Mouse (Mus musculus) forebrain, embryonic 12.5 days (tissue): Measurements from ENCODE around the gene Cdc42. TPM values are rescaled to one million over a fixed set of nuclear protein-coding genes. Genes with fewer than 3 reads are reported as not detected.

Experiments used
- ATAC-seq: fragments of 200-750 bp; cut with Nextera tagmentation; 2 replicates; pipeline ENCODE4 v1.8.0; 2017; ENCODE audit warnings: moderate TSS enrichment; ENCODE audit not compliant: low FRiP score
- H3K27ac ChIP-seq: fragments of 300-500 bp; sonication (generic); 2 replicates; pipeline ENCODE4 v1.5.1; 2016; ENCODE audit warnings: mild to moderate bottlenecking
- H3K27me3 ChIP-seq: fragments of 300-500 bp; sonication (generic); 2 replicates; pipeline ENCODE4 v1.6.1; 2016; ENCODE audit warnings: mild to moderate bottlenecking
- H3K36me3 ChIP-seq: fragments of 300-500 bp; sonication (generic); replicated peaks from 2 replicates; pipeline ENCODE4 v1.6.1; 2016; ENCODE audit warnings: mild to moderate bottlenecking
- H3K4me1 ChIP-seq: fragments of 300-500 bp; sonication (generic); 2 replicates; pipeline ENCODE4 v1.6.1; 2016
- H3K4me2 ChIP-seq: fragments of 300-500 bp; sonication (generic); 2 replicates; pipeline ENCODE4 v1.6.1; 2016; ENCODE audit warnings: mild to moderate bottlenecking, moderate library complexity
- H3K4me3 ChIP-seq: fragments of 300-500 bp; sonication (generic); replicated peaks from 2 replicates; pipeline ENCODE4 v1.5.1; 2016; ENCODE audit warnings: mild to moderate bottlenecking
- H3K9ac ChIP-seq: fragments of 300-500 bp; sonication (generic); 2 replicates; pipeline ENCODE4 v1.6.1; 2016; ENCODE audit warnings: mild to moderate bottlenecking
- H3K9me3 ChIP-seq: fragments of 300-500 bp; sonication (generic); 2 replicates; pipeline ENCODE4 v1.6.1; 2016
- WGBS: fragments of 180-500 bp; shearing (Covaris S2); methylation state at CpG from one replicate; pipeline ENCODE4 v1.1.7; 2016; 5-methylcytosine and 5-hydroxymethylcytosine counted together
- polyA plus RNA-seq: library from polyadenylated mRNA; unstranded; fragments of >200 nt; fragmentation: Nextera tagmentation; extraction: Ambion mirVana; gene quantifications from 2 replicates; pipeline ENCODE4 v1.2.1, GENCODE M21; 2016

Cdc42 gene
- polyA plus RNA-seq, 1 experiment from 2014 or later: 584 TPM

DNA sequence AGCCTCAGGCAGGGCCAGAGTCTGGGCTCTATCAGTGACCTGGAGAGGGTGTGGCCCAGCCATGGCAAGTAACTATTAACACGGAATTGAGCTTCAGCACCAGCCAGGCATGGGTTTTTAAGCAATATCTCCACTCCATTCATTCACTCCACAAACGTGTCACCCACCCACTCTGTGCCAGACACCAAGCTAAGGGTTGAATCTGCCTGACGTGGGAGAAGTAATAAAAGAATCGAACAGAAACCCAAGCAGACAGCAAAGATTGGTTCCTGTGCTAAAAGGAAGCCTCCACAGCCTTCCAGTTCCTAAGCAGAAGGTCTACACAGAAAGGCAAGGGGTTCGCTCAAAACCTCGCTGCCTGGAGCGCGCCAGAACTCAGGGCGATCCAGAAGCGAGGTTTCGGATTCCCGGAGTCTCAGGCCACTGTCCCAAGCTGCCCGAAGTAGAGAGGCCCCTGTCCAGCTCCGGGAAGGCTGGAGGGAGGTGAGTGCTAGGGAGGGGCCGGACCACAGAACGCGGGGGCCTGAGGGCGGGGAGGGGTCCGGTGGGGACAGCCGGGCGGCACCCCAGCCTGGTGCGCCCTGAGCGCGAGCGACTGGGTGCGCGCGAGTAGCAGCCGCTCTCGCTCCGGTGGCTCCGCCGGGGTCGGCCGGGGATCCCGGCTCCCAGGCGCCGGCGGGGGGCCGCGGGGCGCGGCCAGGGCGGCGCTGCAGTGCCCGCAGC lies 80.9 kb downstream of the Cdc42 start:
- WGBS: 3% methylated on average over 41 of the region's 46 CpGs
- Histone ChIP-seq H3K4me1 (peaks cover 35% of the 10 kb centered on the region), H3K4me3 (peak overlapping the region; percentile 53), H3K27ac (no peak overlapping the region), H3K4me2 (peak overlapping the region; percentile 92), H3K9me3 (no peaks in the 10 kb centered on the region), H3K36me3 (no peaks in the 10 kb centered on the region), H3K9ac (peak overlapping the region; percentile 47; the same call in 1 of the 2 replicates), H3K27me3 (peaks cover 81% of the 10 kb centered on the region)
- ATAC-seq: peak; percentile 14; the same call in 1 of the 2 replicates

DNA sequence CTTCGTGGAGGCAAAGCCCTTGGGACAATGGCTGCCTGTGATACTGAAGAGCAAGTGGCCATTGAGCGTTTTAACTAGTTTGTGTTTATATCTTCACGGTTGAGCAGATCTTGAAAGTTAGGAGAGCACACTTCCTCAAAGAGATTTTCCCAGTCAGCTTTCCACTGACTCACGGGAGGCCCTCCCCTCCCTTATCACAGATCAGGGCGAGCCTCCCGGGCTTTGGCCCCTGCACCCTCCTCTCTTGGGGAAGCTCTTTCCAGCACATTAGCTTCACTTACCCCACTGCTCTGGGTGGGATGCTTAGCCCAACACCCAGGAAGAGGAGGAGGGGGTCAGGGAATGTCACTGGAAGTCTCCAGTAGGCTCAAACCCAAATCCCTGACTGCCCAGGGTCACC lies 83.2 kb downstream of the Cdc42 start:
- H3K4me2 ChIP-seq: no peak overlapping the region
- no peak overlapping the region for H3K9ac ChIP-seq
- H3K27me3 ChIP-seq: peaks cover 63% of the 10 kb centered on the region
- H3K4me1 ChIP-seq: peaks cover 33% of the 10 kb centered on the region
- no peak overlapping the region for H3K27ac ChIP-seq
- H3K9me3 ChIP-seq: no peaks in the 10 kb centered on the region
- ATAC-seq: no peak
- H3K36me3 ChIP-seq: no peaks in the 10 kb centered on the region
- no peak overlapping the region for H3K4me3 ChIP-seq
- WGBS: 3% methylated on average over 6 of the region's 6 CpGs

DNA sequence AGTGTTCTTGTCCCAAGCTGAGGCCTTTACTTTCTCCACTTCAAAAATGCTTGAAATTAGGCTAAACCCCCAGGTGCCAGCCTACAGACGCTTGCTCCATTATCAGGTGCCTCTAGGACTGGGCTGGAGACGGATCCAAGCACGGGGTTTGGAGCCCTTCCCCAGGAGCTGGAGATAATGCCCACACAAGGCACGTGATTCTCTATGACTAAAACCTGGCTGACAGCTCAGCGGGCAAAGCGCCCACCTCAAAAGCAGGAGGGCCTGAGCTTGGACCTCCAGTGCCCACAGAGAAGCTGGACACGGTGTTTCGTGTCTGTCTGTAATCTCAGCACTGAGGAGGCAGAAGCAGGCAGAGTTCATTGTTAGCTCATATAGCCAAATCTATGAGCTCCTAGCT lies 85.7 kb downstream of the Cdc42 start:
- H3K27me3 ChIP-seq: peaks cover 38% of the 10 kb centered on the region
- H3K27ac ChIP-seq: no peak overlapping the region
- no peaks in the 10 kb centered on the region for H3K36me3 ChIP-seq
- ATAC-seq: no peak
- WGBS: 81% methylated on average over 8 of the region's 8 CpGs
- no peak overlapping the region for H3K4me2 ChIP-seq
- H3K4me3 ChIP-seq: no peak overlapping the region
- peaks cover 11% of the 10 kb centered on the region for H3K4me1 ChIP-seq
- no peaks in the 10 kb centered on the region for H3K9me3 ChIP-seq
- H3K9ac ChIP-seq: no peak overlapping the region

Other genes with a start within 250 kb of the Cdc42 start
- 0.36 and 0.52 TPM in 2 replicates for gene Wnt4, start 80.2 kb downstream of the Cdc42 start, polyA plus RNA-seq
- gene Cela3a, start 52.1 kb upstream of the Cdc42 start, polyA plus RNA-seq: not detected in 2 replicates
- gene Cela3b, start 72.8 kb upstream of the Cdc42 start, polyA plus RNA-seq: not detected in 2 replicates
- not detected in 2 replicates for gene 1700013G24Rik, start 95.6 kb upstream of the Cdc42 start, polyA plus RNA-seq
- 8.0 and 8.9 TPM in 2 replicates for gene Hspg2, start 111.0 kb upstream of the Cdc42 start, polyA plus RNA-seq
- gene Ldlrad2, start 216.8 kb upstream of the Cdc42 start, polyA plus RNA-seq: not detected in 2 replicates
- gene Usp48, start 236.0 kb upstream of the Cdc42 start, polyA plus RNA-seq: 85.1 and 87.1 TPM in 2 replicates